Mouse (Mus musculus): ENCODE data around the gene Crygn.

The Crygn gene

GRCm38 (mm10) chr5:24749731-24750130 lies 8.1 kb downstream of the Crygn start:
- DNase-seq (ENCODE audit: extremely low read depth, insufficient read length, low spot score), result no peak

GRCm38 (mm10) chr5:24747533-24747932 lies 10.3 kb downstream of the Crygn start:
- no peak for DNase-seq (ENCODE audit: extremely low read depth, insufficient read length, low spot score)

GRCm38 (mm10) chr5:24743956-24744355 lies 13.9 kb downstream of the Crygn start:
- no peak for DNase-seq (ENCODE audit: extremely low read depth, insufficient read length, low spot score)

GRCm38 (mm10) chr5:24741172-24741885 lies 16.5 kb downstream of the Crygn start:
- DNase-seq (ENCODE audit: extremely low read depth, insufficient read length, low spot score), result no peak

- peak; percentile 35 for DNase-seq (ENCODE audit: extremely low read depth, insufficient read length, low spot score)
Observed at GRCm38 (mm10) chr5:24739141-24739753, 18.6 kb downstream of the Crygn start.

- DNase-seq (ENCODE audit: extremely low read depth, insufficient read length, low spot score), result no peak
Observed at GRCm38 (mm10) chr5:24738517-24738916, 19.3 kb downstream of the Crygn start.

GRCm38 (mm10) chr5:24737595-24737994 lies 20.2 kb downstream of the Crygn start:
- DNase-seq (ENCODE audit: extremely low read depth, insufficient read length, low spot score), result no peak

- DNase-seq (ENCODE audit: extremely low read depth, insufficient read length, low spot score), result no peak
Observed at GRCm38 (mm10) chr5:24733771-24734426, 23.9 kb downstream of the Crygn start.

GRCm38 (mm10) chr5:24733134-24733533 lies 24.7 kb downstream of the Crygn start:
- no peak for DNase-seq (ENCODE audit: extremely low read depth, insufficient read length, low spot score)

GRCm38 (mm10) chr5:24730986-24731385 lies 26.8 kb downstream of the Crygn start:
- DNase-seq (ENCODE audit: extremely low read depth, insufficient read length, low spot score), result no peak

GRCm38 (mm10) chr5:24730488-24730871 lies 27.3 kb downstream of the Crygn start, which contains the start of gene Wdr86:
Wdr86 (minus strand) TSS chr5:24730727.
- no peak for DNase-seq (ENCODE audit: extremely low read depth, insufficient read length, low spot score)

- no peak for DNase-seq (ENCODE audit: extremely low read depth, insufficient read length, low spot score)
Observed at GRCm38 (mm10) chr5:24729797-24730487, 27.9 kb downstream of the Crygn start.

GRCm38 (mm10) chr5:24726901-24727836 lies 30.6 kb downstream of the Crygn start:
- DNase-seq (ENCODE audit: extremely low read depth, insufficient read length, low spot score), result no peak

GRCm38 (mm10) chr5:24725897-24726296 lies 31.9 kb downstream of the Crygn start:
- DNase-seq (ENCODE audit: extremely low read depth, insufficient read length, low spot score), result no peak

- no peak for DNase-seq (ENCODE audit: extremely low read depth, insufficient read length, low spot score)
Observed at GRCm38 (mm10) chr5:24724805-24725204, 33.0 kb downstream of the Crygn start.

GRCm38 (mm10) chr5:24724270-24724634 lies 33.6 kb downstream of the Crygn start:
- DNase-seq (ENCODE audit: extremely low read depth, insufficient read length, low spot score), result no peak

- no peak for DNase-seq (ENCODE audit: extremely low read depth, insufficient read length, low spot score)
Observed at GRCm38 (mm10) chr5:24723527-24724269, 34.1 kb downstream of the Crygn start.

GRCm38 (mm10) chr5:24719852-24720251 lies 38.0 kb downstream of the Crygn start:
- no peak for DNase-seq (ENCODE audit: extremely low read depth, insufficient read length, low spot score)

- no peak for DNase-seq (ENCODE audit: extremely low read depth, insufficient read length, low spot score)
Observed at GRCm38 (mm10) chr5:24718076-24718475, 39.7 kb downstream of the Crygn start.

- no peak for DNase-seq (ENCODE audit: extremely low read depth, insufficient read length, low spot score)
Observed at GRCm38 (mm10) chr5:24713987-24714386, 43.8 kb downstream of the Crygn start.
